Comparison of ENCODE assay signal across 15 mouse cellular contexts in the genomic region with DNA sequence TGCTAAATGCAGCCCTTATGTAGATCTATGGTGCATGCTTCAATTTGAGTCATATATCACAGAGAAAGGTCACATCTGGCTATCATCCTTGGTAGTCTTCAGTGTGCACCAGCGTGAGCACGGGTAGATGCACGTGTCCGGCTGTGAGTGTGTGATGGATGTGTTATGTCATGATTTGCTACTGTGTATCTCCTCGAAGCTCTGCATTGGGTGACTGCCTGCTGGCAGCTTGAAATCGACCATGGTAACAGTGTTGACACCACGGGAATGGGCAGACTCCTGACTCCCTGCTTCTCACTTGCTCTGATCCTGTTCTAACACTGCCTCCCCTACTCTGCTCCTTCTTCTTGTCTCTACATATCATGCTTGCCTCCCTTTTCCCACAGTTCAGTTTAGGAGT.
"Had no signal": no experiment of that assay in that cellular context is flagged by ENCODE, and none has a peak within 500 bp of the region (broad histone marks: within the 10 kb centered on the region; RNA-seq: fewer than 3 reads in every experiment).

No protein-coding gene starts in this region.

- H3K9me3 ChIP-seq: liver, embryonic 13.5 days; liver, embryonic 15.5 days; lung, embryonic 15.5 days; midbrain, embryonic 13.5 days; midbrain, embryonic 15.5 days; neural tube, embryonic 12.5 days had no signal

- H3K27me3 ChIP-seq: liver, embryonic 13.5 days; liver, embryonic 15.5 days; lung, embryonic 15.5 days; midbrain, embryonic 13.5 days; midbrain, embryonic 15.5 days; neural tube, embryonic 12.5 days had no signal

- H3K4me3 ChIP-seq: liver, embryonic 13.5 days; liver, embryonic 15.5 days; lung, embryonic 15.5 days; midbrain, embryonic 13.5 days; midbrain, embryonic 15.5 days; neural tube, embryonic 12.5 days had no signal

- H3K9ac ChIP-seq: liver, embryonic 13.5 days; liver, embryonic 15.5 days; liver, postnatal 0 days; lung, embryonic 15.5 days; midbrain, embryonic 13.5 days; midbrain, embryonic 15.5 days; neural tube, embryonic 12.5 days had no signal

- H3K27ac ChIP-seq: liver, embryonic 13.5 days; liver, embryonic 15.5 days; lung, embryonic 15.5 days; macrophage; midbrain, embryonic 13.5 days; midbrain, embryonic 15.5 days; neural tube, embryonic 12.5 days had no signal

- H3K36me3 ChIP-seq: liver, embryonic 13.5 days; liver, embryonic 15.5 days; lung, embryonic 15.5 days; midbrain, embryonic 13.5 days; midbrain, embryonic 15.5 days; neural tube, embryonic 12.5 days had no signal

- H3K4me2 ChIP-seq: liver, embryonic 13.5 days; liver, embryonic 15.5 days; lung, embryonic 15.5 days; midbrain, embryonic 11.5 days; midbrain, embryonic 13.5 days; midbrain, embryonic 15.5 days; neural tube, embryonic 12.5 days had no signal

- DNase-seq: liver, embryonic 13.5 days; liver, postnatal 0 days; lung, adult 2 months; right cerebral cortex, postnatal 14 days; thymus, adult 2 months; thymus, postnatal 25 days; thymus, postnatal 4 days had no signal

- ATAC-seq: liver, postnatal 0 days; lung, postnatal 0 days; midbrain, embryonic 13.5 days; midbrain, embryonic 15.5 days had no signal

- H3K4me1 ChIP-seq: liver, embryonic 13.5 days; liver, embryonic 15.5 days; midbrain, embryonic 13.5 days; midbrain, embryonic 15.5 days; neural tube, embryonic 12.5 days had no signal
